Mouse (Mus musculus): ENCODE measurements around the gene Mmp19. TPM values are rescaled to one million over a fixed set of nuclear protein-coding genes. Genes with fewer than 3 reads are reported as not detected.
"Not testable (repeated sequence)": the region's sequence is repeated elsewhere in the genome, so short reads cannot be mapped to it uniquely, and the experiment has no call there.

Mmp19 gene
- total RNA-seq, 2 experiments from 2014 or later = 0.53 to 0.89 TPM

DNA sequence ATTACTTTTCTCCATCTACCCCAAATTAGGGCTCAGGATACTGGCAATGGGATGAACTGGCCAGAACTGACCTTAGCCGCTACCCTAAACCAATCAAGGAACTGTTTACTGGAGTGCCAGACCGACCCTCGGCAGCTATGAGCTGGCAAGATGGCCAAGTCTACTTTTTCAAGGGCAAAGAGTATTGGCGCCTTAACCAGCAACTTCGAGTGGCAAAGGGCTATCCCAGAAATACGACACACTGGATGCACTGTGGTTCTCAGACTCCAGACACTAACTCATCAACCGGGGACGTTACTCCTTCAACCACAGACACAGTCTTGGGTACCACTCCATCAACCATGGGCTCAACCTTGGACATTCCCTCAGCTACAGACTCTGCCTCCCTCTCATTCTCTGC lies 8.0 kb downstream of the Mmp19 start:
- DNase-seq (ENCODE audit: low spot score in 2 of 2) = no peak

DNA sequence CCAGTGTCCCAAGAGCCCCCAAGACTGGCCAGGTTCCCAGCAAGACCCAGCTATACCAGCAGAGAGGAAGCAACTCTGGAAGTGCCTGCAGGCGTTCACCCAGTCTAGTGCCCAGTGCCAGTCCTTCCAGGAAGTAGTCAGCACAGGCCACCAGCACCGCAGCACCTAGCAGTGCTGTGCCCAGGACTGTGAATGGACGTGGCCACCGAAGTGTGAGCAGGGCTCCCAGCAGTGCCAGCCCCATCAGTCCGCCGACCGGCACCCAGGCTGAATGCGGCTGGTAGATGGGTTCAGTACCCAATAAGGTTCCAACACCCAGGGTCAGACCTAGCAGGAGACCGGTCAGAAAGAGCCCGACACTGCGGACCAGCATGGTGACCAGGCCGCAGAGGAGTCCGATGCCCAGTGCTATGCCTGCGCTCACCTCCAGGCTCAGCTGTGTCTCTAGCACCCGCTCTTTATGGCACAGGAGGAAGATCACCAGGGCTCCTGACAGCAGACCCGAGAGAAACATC lies 11.3 kb downstream of the Mmp19 start:
- DNase-seq (ENCODE audit: low spot score in 2 of 2) = no peak

GRCm38 (mm10) chr10:128802956-128803355 lies 12.2 kb downstream of the Mmp19 start:
- DNase-seq (ENCODE audit: low spot score in 2 of 2) = no peak

- DNase-seq (ENCODE audit: low spot score in 2 of 2) = no peak
Observed at GRCm38 (mm10) chr10:128803361-128803760, 12.7 kb downstream of the Mmp19 start.

DNA sequence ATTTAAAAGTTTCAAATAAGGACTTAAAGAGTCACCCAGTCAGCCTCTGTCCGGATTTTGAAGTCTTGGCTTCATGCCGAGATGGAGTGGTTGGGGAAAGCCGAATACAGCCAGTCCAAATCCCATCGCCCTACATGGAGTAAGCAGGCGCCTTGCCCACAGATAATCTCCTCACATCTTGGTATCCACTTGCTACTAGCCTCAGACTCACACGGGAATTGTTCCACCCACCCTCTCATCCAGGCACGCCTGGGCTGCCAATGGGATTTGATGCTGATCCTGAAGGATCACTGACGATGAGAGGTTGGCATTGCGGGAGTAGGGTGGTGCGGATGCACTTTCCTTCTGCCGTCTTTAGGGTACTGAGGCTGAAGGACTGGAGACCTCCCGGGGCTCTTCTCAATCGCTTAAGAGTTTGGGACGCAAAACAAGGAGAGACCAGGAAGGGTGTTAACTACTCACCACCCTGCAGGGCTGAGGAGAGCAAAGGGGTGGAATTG lies 13.1 kb downstream of the Mmp19 start, which contains the start of gene Dnajc14:
Dnajc14 (plus strand) TSS at position 292 of the 500 bp plus-strand sequence.
- peak; percentile 68 to 73 for DNase-seq (ENCODE audit: low spot score in 2 of 2)

- peak; percentile 76 to 80 for DNase-seq (ENCODE audit: low spot score in 2 of 2)
Observed at GRCm38 (mm10) chr10:128804271-128805091, 13.8 kb downstream of the Mmp19 start, which contains the start of gene Tmem198b. Gene Tmem198b (minus strand): TSS chr10:128804370.

GRCm38 (mm10) chr10:128805092-128806000 lies 14.6 kb downstream of the Mmp19 start:
- peak; percentile 89 to 96 for DNase-seq (ENCODE audit: low spot score in 2 of 2)

DNA sequence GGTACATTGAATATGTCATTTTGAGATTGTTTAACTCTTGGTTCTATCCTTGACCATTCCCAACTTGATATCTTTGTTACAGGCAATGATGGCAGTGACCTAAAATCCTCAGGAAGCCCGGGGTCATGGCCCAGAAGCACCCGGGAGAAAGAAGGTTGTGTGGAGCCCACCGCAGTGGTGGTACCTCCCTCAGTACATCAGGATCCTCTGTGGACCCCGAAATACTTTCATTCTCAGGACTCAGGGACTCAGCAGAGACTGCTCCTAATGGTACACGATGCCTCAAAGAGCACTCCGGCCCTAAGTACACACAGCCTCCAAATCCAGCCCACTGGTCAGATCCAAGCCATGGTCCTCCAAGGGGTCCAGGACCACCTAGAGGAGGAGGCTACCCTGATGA lies 15.4 kb downstream of the Mmp19 start:
- DNase-seq (ENCODE audit: low spot score in 2 of 2) = no peak

DNA sequence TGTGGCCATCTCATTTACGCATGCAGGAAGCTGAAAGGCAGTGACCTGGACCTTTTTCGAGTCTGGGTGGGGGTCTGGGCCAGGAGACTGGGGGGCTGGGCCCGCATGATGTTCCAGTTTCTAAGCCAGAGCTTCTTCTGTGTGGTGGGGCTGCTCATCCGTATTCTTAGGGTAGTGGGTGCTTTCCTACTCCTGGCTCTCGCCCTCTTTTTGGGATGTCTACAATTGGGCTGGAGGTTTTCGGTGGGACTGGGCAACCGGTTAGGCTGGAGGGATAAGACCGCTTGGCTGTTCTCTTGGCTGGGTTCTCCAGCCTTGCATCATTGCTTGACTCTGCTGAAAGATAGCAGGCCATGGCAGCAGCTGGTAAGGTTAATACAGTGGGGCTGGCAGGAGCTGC lies 16.3 kb downstream of the Mmp19 start:
- no peak for DNase-seq (ENCODE audit: low spot score in 2 of 2)

GRCm38 (mm10) chr10:128817033-128817432 lies 26.3 kb downstream of the Mmp19 start, which contains the start of gene Sarnp:
Gene Sarnp (plus strand): TSS chr10:128817333.
- DNase-seq (ENCODE audit: low spot score in 2 of 2) = no peak

DNA sequence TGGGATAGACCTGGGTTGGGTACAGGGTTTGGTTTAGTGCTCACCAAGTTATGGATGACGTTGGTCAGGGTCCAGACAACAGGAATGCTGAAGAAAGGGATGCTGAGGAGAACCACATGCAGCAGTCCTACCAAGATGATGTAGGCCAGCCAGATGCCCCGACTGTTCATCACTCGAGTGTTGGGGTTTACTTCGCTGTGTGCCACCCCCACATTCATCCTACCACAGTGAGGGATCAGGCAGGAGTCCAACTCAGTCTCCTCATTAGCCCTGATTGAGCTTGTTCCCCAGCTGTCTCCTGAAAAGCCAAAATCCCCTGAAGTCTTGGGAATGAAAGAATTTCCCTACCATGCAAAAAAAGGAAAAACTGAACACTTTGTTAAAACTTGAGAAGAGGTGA lies 29.5 kb downstream of the Mmp19 start:
- DNase-seq (ENCODE audit: low spot score in 2 of 2) = no peak

- peak; percentile 99 to 100 for DNase-seq (ENCODE audit: low spot score in 2 of 2)
Observed at GRCm38 (mm10) chr10:128821358-128822056, 30.8 kb downstream of the Mmp19 start, which contains the start of gene Ormdl2. Gene Ormdl2 (minus strand): TSS chr10:128821645.

DNA sequence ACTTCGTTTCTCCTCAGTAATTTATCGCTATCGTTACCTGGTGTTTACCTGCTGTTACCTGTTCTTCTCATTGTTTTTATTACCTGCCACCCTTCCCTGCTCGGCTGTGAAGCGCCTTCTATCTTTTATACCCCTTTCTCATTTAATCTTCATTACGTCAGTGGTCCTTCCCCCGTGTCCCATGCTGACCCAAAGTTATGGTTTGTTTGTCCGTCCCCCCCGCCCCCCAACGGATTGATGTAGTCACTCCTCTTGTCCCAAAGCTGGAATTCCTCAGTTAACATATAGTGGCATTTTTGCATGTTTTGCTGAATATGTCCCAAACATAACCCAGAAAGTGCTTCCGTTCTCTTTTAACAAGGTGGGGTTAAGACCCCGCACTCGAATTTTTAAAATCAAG lies 31.4 kb downstream of the Mmp19 start:
- no peak for DNase-seq (ENCODE audit: low spot score in 2 of 2)

DNA sequence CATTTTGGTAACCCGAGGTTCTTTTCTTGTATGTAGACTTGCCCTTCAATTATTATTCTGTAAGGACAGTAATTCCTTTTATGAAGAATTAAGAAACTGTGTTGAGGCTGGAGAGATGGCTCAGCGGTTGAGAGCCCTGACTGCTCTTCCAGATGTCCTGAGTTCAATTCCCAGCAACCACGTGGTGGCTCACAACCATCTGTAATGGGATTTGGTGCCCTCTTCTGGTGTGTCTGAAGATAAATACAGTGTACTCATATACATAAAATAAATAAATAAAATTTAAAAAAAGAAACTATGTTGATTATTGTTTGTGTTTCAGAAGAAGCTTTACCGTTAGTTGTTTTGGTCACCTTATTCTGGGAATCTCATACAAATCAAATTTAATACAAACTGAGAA lies 32.4 kb downstream of the Mmp19 start:
- not testable (repeated sequence) for DNase-seq (ENCODE audit: low spot score in 2 of 2)

DNA sequence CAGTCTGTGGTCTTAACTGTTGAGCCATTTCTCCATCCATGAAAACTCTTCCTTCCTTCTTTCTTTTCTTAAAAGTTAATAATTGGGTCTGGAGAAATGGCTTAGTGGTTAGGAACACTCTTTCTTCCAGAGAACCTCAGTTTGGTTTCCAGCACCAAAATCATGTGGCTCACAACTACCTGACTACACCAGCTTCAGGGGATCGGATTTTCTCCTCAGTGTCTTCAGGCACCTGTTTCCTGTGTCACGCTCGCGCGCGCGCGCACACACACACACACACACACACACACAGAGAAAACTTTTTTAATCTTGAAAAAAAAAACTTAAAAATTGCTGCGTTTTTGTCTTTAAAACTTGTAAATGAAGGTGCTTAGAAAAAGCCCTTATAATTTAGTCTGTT lies 33.1 kb downstream of the Mmp19 start:
- DNase-seq (ENCODE audit: low spot score in 2 of 2) = no peak

- DNase-seq (ENCODE audit: low spot score in 2 of 2) = no peak
Observed at GRCm38 (mm10) chr10:128837400-128837799, 46.7 kb downstream of the Mmp19 start.

DNA sequence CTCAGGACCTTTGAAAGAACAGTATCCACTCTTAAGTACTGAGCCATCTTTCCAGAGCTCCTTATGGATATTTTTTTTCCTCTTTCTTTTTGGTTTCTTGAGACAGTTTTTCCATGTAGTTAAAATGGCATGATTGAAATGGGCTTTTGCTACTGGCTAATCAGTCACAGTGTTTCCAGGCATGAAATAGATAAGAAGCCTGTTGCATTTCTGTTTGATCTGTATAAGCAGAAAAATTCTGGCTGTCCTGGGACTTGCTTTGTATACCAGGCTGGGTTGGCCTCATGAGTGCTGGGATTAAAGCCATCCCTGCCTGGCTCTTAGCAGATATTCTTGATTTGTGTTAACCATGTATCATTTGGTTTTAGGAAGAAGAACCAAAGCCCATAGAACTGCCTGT lies 48.7 kb downstream of the Mmp19 start:
- no peak for DNase-seq (ENCODE audit: low spot score in 2 of 2)

- no peak for DNase-seq (ENCODE audit: low spot score in 2 of 2)
Observed at GRCm38 (mm10) chr10:128840612-128841011, 49.9 kb downstream of the Mmp19 start.

- no peak for DNase-seq (ENCODE audit: low spot score in 2 of 2)
Observed at GRCm38 (mm10) chr10:128843260-128843659, 52.5 kb downstream of the Mmp19 start.

- DNase-seq (ENCODE audit: low spot score in 2 of 2) = no peak
Observed at GRCm38 (mm10) chr10:128845516-128845915, 54.8 kb downstream of the Mmp19 start.

DNA sequence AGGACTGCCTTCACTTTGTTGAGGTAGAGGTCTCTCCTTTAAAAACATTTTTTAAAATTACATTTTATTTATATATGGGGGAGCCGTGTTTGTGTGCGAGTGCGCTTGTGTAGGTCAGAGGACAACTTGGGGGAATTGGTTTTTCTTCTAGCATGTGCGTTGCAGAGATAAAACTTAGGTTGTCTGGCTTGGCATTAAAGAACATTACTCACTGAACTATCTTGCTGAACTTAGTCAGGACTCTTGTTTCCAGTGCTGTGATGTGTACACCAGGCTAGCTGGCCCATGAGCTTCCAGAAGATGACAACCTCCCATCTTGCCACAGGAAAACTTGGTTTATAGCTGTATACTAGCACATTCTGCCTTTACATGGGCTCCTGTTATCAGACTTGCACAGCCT lies 56.0 kb downstream of the Mmp19 start:
- DNase-seq (ENCODE audit: low spot score in 2 of 2) = no peak

Measured in layer of hippocampus, postnatal 10 days (tissue).